Mouse (Mus musculus): Measurements from ENCODE around the gene Rere.
"Not testable (repeated sequence)": the region's sequence is repeated elsewhere in the genome, so short reads cannot be mapped to it uniquely, and the experiment has no call there.

Gene Rere

DNA sequence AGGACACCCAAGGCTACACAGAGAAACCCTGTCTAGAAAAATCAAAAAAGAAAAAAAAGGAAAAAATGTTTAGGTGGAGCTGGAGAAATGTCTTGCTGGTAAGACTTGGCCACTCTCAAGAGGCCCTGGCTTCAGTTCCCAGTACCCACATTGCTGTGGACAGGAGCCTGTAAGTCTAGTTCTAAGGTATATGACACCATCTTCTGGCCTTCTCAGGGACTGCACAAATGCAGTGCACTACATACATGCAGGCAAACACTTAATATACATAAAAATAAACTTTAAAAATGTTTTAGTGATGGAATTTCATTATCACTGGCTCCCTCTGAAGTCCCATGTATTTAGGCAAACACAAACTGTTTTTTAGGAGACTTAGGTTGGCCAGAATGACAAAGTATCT, 274.3 kb downstream of the Rere start:
- no peak for DNase-seq (ENCODE audit: low spot score)

- DNase-seq (ENCODE audit: low spot score), result peak; percentile 54
Measured at GRCm38 (mm10) chr4:150556382-150557221, 275.2 kb downstream of the Rere start.

- DNase-seq (ENCODE audit: low spot score), result not testable (repeated sequence)
Measured at GRCm38 (mm10) chr4:150557289-150557688, 275.8 kb downstream of the Rere start.

- DNase-seq (ENCODE audit: low spot score), result no peak
Measured at GRCm38 (mm10) chr4:150557976-150558375, 276.5 kb downstream of the Rere start.

DNA sequence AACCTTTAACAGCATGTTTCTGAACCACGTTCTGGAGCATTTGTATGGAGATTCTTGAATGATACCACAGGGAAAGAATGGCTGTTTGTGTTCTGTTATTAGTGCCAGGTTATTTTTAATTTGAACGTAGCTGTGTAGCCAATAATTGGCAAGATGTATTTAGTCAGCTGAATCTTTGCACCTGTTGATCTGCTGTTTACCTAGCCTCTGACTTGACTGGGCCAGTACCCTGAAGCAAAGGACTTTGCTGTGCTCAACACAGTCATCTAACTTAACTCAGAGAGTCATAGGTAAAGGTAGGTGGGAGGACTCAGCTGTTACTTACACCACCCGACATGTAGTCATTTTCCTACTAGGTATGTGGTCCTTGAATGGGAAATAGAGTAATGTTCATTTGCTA, 278.1 kb downstream of the Rere start:
- no peak for DNase-seq (ENCODE audit: low spot score)

GRCm38 (mm10) chr4:150563281-150563680, 281.8 kb downstream of the Rere start:
- no peak for DNase-seq (ENCODE audit: low spot score)

DNA sequence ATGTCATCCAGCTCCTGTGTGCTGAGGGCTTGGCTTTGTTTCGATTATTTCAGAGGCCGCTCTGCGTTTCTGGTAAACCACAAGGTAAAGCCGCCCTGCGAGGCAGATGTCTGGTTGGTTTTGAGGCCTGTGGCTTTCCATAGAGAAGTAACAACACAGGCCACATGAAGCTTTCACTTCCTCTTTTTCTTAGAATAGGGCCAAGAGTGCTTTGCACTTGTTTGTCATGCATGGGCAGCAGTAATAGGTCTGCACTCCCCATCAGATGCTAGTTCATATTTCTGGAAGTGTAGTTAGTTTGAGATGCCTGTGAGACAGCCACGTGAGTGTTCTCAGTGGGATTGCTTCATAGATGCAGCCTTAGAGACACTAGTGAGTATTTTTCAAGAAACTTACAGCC, 284.7 kb downstream of the Rere start:
- no peak for DNase-seq (ENCODE audit: low spot score)

- peak; percentile 13 for DNase-seq (ENCODE audit: low spot score)
Measured at GRCm38 (mm10) chr4:150568318-150569134, 287.1 kb downstream of the Rere start.

GRCm38 (mm10) chr4:150569135-150569833, 287.8 kb downstream of the Rere start:
- DNase-seq (ENCODE audit: low spot score), result peak; percentile 71

- DNase-seq (ENCODE audit: low spot score), result peak; percentile 48
Measured at GRCm38 (mm10) chr4:150569834-150570571, 288.6 kb downstream of the Rere start.

- no peak for DNase-seq (ENCODE audit: low spot score)
Measured at GRCm38 (mm10) chr4:150570793-150571192, 289.3 kb downstream of the Rere start.

DNA sequence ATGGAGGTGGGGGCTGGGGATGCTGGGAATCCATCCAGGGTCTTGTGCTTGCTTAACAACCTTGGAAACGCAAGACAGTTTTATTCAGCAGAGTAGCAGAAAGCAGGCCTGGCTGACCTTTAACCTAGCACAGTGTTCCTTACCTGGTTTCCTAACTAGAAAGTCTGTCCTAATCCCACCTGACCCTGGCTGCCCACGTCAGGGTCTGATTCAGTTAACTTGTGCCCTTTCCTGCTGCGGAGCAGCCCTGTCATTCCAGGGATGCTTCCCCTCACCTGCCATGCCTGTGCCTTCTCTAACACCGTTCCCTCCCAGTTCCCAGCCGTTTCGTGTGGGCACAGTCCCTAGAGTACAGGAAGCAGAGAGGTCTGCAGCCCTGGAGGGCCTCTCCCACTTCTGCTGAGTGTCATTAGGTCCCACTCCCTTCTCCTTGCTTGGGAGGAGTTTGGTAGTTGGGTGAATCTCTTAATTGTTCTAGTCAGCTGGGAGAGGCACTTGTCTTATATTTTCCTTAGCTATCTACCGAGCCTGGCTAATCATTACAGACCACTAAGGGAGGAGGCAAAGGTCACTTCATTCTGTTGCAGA, 290.8 kb downstream of the Rere start:
- DNase-seq (ENCODE audit: low spot score), result no peak

DNA sequence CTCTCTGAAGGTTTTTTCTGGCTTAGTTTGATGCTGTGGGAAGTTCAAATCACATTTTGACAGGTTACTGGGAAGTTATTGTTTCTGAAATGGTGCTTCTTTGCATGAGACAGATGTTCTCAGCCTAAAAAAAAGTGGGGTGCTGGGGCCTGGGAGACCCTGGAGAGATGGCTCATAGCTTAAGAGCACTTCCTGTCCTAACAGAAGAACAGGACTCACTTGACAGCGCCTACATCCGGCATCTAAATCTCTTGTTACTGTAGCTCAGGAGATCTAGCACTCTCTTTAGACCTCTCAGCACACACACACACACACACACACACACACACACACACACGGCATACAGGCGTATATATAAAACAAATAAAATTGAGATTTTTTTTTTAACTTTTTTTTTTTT, 291.5 kb downstream of the Rere start:
- DNase-seq (ENCODE audit: low spot score), result no peak

- no peak for DNase-seq (ENCODE audit: low spot score)
Measured at GRCm38 (mm10) chr4:150575363-150576092, 294.1 kb downstream of the Rere start.

- DNase-seq (ENCODE audit: low spot score), result no peak
Measured at GRCm38 (mm10) chr4:150576339-150576738, 294.9 kb downstream of the Rere start.

GRCm38 (mm10) chr4:150578021-150578420, 296.6 kb downstream of the Rere start:
- no peak for DNase-seq (ENCODE audit: low spot score)

GRCm38 (mm10) chr4:150581931-150582723, 300.7 kb downstream of the Rere start:
- DNase-seq (ENCODE audit: low spot score), result no peak

GRCm38 (mm10) chr4:150582966-150583776, 301.7 kb downstream of the Rere start:
- peak; percentile 85 for DNase-seq (ENCODE audit: low spot score)

DNA sequence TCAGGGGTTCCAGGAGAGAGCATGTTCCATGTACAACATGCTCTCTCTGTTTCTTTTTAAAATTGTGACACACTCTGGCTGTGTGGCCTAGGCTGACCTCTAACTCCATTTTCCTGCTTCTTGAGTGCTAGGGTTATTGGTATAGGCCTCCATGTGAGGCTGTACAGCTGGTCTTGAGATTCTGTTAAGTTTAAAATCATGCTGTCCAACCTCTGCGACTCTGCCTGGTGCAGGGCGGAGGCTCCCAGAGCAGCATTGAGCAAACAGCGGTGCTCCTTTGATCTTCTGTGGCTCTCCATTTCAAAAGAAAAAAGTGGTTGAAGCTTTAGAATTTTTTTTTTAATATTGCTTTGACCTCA, 302.3 kb downstream of the Rere start:
- no peak for DNase-seq (ENCODE audit: low spot score)
